Mouse (Mus musculus): ENCODE measurements around the gene H2-T24. TPM values are rescaled to one million over a fixed set of nuclear protein-coding genes. Genes with fewer than 3 reads are reported as not detected.
"Not testable (repeated sequence)": the region's sequence is repeated elsewhere in the genome, so short reads cannot be mapped to it uniquely, and the experiment has no call there.

Gene H2-T24
- total RNA-seq (2021) = 1 to 10 TPM; 2.5 to 3.3 TPM
- long read RNA-seq, experiment 1 = 0 reads
- long read RNA-seq, experiment 2, partial matches to known transcripts = 1 of 3 reads
- long read RNA-seq, experiment 2, other reads (novel, unspliced or antisense) = 1 of 3 reads

DNA sequence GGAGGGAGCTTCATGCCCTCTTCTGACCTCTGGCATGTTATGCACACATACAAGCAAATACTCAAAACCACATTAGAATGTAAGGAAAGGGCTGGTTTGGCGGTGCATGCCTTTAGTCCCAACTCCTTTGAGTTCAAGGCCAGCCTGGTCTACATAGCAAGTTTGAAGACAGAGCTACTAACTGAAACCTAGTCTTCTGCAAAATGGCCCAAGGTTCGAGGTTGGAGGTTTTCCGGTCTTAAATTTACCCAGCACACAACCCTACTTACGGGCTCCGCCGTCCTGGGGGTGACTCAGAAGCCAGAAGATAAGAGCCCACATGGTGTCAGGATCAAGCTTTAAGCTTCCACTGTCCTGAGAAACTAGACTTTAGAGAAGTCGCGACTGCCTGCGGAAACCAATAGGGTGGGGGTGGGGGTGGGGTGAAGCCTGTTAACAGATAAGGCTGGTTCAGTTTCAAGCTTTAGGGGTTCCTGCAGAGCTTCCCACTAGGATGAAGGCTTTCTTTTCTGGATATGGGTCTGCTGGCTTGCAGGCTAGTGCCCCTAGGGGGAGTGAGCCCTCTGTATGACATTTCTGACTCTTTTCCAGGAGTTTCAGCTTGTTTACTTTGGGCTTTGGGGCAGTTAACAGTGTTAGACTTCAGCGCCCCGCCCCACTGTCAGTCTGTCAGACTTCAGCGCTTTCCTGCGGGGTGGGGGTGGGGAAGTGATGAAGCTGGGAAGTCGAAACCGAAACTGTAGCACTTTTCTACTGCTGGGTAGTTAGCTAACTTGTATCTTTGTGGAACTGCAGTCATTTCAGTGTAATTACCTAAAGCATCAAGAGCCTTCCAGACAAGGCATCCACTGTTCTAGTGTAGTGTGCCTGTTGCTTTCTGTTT is at the start of gene H2-T24:
Gene H2-T24, minus strand, starts transcription at position 370 of the 883 bp plus-strand sequence.
- peak in 1 of 2 experiments; percentile 53 for DNase-seq (ENCODE audit: low spot score in 2 of 2)

- DNase-seq (ENCODE audit: low spot score in 2 of 2) = peak; percentile 63 to 82
These were observed 40.5 kb upstream of the H2-T24 start for GRCm38 (mm10) chr17:36060829-36061228.

DNA sequence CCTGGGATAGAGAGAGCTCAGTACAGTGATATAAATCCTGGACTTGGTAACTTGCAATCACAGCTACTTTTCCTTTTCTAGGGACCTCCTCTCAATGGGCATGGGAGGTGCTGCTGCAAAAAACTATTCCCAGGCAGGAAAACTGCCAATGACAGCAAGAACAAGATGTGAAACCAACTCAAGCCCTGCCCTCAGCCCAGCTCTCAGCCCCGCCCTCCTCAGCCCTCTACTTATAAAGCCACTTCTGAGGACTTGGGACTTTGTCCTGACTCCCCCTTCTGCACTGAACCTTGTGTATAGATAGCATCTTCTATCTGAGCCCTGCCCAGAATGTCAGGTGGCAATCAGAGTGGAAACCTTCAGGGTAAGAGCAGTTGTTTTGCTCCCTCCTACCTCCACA is 38.0 kb upstream of the H2-T24 start, which contains the start of gene Gm11127:
Gene Gm11127, minus strand, starts transcription at position 10 of the 400 bp plus-strand sequence.
- DNase-seq (ENCODE audit: low spot score in 2 of 2) = not testable (repeated sequence)

DNA sequence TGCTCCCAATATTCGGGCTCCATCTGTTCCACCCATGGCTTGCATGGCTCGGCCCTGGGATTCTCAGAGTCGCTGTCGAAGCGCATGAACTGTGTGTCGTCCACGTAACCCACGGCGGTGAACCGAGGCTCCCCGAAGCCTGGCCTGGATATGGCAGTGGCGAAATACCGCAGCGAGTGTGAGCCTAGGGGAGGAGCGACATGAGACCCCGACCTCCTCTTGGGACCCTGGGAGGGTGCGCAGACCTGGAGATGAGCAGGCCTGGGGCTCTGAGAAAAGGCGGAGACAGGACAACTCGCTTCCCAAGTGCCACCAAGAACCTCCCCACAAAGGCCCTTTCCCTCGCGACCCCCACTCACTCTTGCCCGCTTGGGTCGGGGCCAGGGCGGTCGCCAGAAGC is 37.6 kb upstream of the H2-T24 start:
- not testable (repeated sequence) for DNase-seq (ENCODE audit: low spot score in 2 of 2)

GRCm38 (mm10) chr17:36043286-36043685 is 22.9 kb upstream of the H2-T24 start:
- DNase-seq (ENCODE audit: low spot score in 2 of 2) = no peak

DNA sequence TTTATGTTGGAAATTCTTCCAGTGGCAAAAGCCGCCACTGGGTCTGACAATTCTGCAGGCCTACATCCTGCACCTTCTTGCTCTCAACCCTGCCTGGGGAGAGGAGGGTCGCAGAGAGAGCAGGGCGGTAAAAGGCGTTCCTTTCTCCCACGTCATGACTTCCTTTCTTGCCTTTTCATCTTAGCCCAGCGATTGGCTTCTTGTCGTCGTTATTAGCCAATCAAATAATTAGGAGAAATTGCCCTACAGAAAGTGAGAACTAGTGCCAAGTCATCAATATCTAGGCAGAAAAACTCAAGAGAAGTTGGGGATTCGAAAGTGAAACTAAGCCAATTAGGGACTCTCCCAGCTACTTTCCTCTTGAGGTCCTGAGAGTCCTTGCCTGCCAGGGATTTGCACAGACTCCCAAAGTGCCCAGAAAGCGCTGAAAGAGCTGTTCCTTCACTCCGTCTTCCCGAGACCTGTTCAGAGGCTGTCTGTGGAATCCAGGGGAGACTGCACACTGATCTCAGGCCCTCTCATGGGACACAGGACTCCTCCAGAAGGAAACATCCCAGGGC is 22.3 kb upstream of the H2-T24 start, which contains the start of the genes H2-T22 and Gm6034:
Gene H2-T22, minus strand, starts transcription at position 138 of the 560 bp plus-strand sequence.
Gene Gm6034, plus strand, starts transcription at position 352 of the 560 bp plus-strand sequence.
- peak in 1 of 2 experiments; percentile 18 for DNase-seq (ENCODE audit: low spot score in 2 of 2)

DNA sequence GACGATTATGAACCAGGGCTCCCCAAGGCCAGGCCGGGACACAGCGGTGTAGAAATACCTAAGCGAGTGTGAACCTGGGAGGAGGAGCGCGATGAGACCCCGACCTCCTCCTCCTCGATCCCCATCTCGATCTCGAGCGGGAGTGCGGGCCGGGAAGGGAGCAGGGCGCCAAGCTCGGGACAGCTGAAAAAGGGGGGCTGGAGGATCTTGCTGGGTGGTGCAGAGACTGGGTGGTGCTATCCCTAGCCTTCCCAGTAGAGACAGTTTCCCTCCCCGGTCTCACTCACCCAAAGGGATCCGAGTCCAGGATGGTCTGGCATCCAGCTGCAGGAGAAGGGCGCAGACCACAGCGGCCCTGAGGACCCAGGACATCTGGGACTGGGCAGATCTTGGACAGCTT is 21.7 kb upstream of the H2-T24 start:
- not testable (repeated sequence) for DNase-seq (ENCODE audit: low spot score in 2 of 2)

DNA sequence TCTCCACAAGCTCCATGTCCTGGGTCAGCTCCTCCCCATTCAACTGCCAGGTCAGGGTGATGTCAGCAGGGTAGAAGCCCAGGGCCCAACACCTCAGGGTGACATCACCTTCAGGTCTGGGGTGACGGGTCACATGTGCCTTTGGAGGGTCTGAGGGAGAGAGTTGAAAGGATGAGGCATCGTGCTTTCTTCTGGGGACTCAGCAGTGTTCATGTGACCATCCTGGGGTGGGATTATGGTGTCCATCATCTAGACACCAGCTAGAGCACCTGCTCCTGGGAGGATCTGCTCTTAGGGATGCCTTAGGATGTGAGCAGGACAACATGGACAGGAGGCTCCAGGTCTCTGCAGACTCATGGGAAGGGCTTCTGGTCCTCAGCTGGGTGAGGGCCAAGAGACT is 20.2 kb upstream of the H2-T24 start:
- not testable (repeated sequence) for DNase-seq (ENCODE audit: low spot score in 2 of 2)

- DNase-seq (ENCODE audit: low spot score in 2 of 2) = not testable (repeated sequence)
These were observed 15.8 kb upstream of the H2-T24 start for GRCm38 (mm10) chr17:36036126-36036525.

- peak in 1 of 2 experiments; percentile 16 for DNase-seq (ENCODE audit: low spot score in 2 of 2)
These were observed 14.8 kb upstream of the H2-T24 start for GRCm38 (mm10) chr17:36035010-36035638.

DNA sequence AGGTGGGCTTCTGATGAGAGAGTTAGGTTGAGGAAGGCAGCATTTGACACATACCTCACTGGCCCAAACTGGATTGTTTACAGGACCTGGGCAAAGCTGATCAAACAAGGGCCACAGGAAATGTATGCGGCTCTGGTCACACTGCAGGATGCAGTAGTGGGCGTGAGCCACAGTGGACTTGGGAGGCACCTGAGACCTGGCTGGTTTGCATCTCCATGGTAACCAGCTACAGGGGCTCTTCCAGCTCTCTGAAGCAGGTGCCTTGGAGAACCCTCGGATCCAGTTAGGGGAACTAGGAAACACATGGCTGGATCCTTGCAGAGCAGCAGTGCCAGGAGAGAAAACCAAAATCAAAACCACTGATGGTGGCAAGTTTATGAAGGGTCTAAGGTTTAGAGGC is 14.2 kb upstream of the H2-T24 start:
- not testable (repeated sequence) for DNase-seq (ENCODE audit: low spot score in 2 of 2)

DNA sequence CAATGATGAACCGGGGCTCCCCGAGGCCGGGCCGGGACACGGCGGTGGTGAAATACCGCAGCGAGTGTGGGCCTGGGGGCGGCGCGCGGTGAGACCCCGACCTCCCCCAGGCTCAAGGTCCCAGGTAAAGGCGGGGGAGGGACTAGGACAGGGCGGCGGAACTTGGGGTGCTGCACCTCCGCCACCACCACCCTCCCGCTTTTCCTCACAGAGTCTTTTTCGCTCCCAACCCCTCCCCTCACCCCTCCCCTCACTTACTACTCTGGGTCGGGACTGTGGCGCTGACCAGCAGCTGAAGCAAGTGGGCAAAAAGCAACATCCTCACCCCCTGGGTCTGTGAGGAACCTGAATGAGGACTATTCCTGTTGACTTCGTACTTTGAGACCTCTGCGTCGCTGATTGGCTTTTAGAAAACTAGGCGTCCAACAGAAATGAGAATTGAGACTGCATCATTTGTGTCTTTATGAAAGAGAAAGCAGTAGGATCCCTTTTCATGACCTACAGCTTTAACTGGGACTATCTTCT is 12.1 kb upstream of the H2-T24 start, which contains the start of gene H2-T23:
Gene H2-T23, minus strand, starts transcription at position 505 of the 525 bp plus-strand sequence.
- DNase-seq (ENCODE audit: low spot score in 2 of 2) = peak in 1 of 2 experiments; percentile 32

GRCm38 (mm10) chr17:36031583-36032331 is 11.4 kb upstream of the H2-T24 start:
- DNase-seq (ENCODE audit: low spot score in 2 of 2) = peak in 1 of 2 experiments; percentile 18

- DNase-seq (ENCODE audit: low spot score in 2 of 2) = not testable (repeated sequence)
These were observed 10.6 kb upstream of the H2-T24 start for GRCm38 (mm10) chr17:36030703-36031582.

GRCm38 (mm10) chr17:36030046-36030702 is 9.8 kb upstream of the H2-T24 start:
- DNase-seq (ENCODE audit: low spot score in 2 of 2) = not testable (repeated sequence)

- DNase-seq (ENCODE audit: low spot score in 2 of 2) = no peak
These were observed 8.7 kb upstream of the H2-T24 start for GRCm38 (mm10) chr17:36028879-36029619.

GRCm38 (mm10) chr17:36027663-36028062 is 7.3 kb upstream of the H2-T24 start:
- no peak for DNase-seq (ENCODE audit: low spot score in 2 of 2)

- DNase-seq (ENCODE audit: low spot score in 2 of 2) = no peak
These were observed 5.5 kb upstream of the H2-T24 start for GRCm38 (mm10) chr17:36025901-36026300.
